Mouse (Mus musculus) embryonic facial prominence, embryonic 10.5 days (tissue): ENCODE data around the gene Mta3. TPM values are rescaled to one million over a fixed set of nuclear protein-coding genes. Genes with fewer than 3 reads are reported as not detected.

Experiments used
- DNase-seq: peaks from one replicate; pipeline ENCODE4 v3.0.0-alpha.2; 2017; ENCODE audit warnings: low spot score
- H3K27ac ChIP-seq: fragments of 300-500 bp; sonication (generic); replicated peaks from 2 replicates; pipeline ENCODE4 v1.5.1; 2016; ENCODE audit warnings: mild to moderate bottlenecking
- H3K27me3 ChIP-seq: fragments of 300-500 bp; sonication (generic); replicated peaks from 2 replicates; pipeline ENCODE4 v1.6.1; 2016; ENCODE audit warnings: low read depth, mild to moderate bottlenecking; ENCODE audit not compliant: poor library complexity, severe bottlenecking
- H3K36me3 ChIP-seq: fragments of 300-500 bp; sonication (generic); replicated peaks from 2 replicates; pipeline ENCODE4 v1.6.1; 2016; ENCODE audit warnings: mild to moderate bottlenecking, moderate library complexity
- H3K4me1 ChIP-seq: fragments of 300-500 bp; sonication (generic); 2 replicates; pipeline ENCODE4 v1.6.1; 2016
- H3K4me3 ChIP-seq: fragments of 300-500 bp; sonication (generic); 2 replicates; pipeline ENCODE4 v1.5.1; 2016; ENCODE audit warnings: mild to moderate bottlenecking, moderate library complexity
- H3K9me3 ChIP-seq: fragments of 300-500 bp; sonication (generic); 2 replicates; pipeline ENCODE4 v1.6.1; 2016; ENCODE audit warnings: mild to moderate bottlenecking
- WGBS: fragments of 180-500 bp; shearing (Covaris S2); methylation state at CpG from one replicate; pipeline ENCODE4 v1.1.7; 2016; 5-methylcytosine and 5-hydroxymethylcytosine counted together
- polyA plus RNA-seq: library from polyadenylated mRNA; unstranded; fragments of >200 nt; fragmentation: Nextera tagmentation; extraction: Ambion mirVana; gene quantifications from 2 replicates; pipeline ENCODE4 v1.2.1, GENCODE M21; 2016

Mta3 gene
- polyA plus RNA-seq, 1 experiment from 2014 or later: 40.5 TPM

GRCm38 (mm10) chr17:83807345-83807744, 101.4 kb downstream of the Mta3 start:
- 77% methylated on average over 7 of the region's 7 CpGs for WGBS

GRCm38 (mm10) chr17:83807778-83808398, 101.9 kb downstream of the Mta3 start:
- H3K9me3 ChIP-seq: no peaks in the 10 kb centered on the region
- no peak overlapping the region for H3K27ac ChIP-seq
- H3K4me1 ChIP-seq: peaks cover 7% of the 10 kb centered on the region; the same call in 1 of the 2 replicates
- WGBS: 74% methylated on average over 11 of the region's 11 CpGs
- H3K4me3 ChIP-seq: no peak overlapping the region
- no peaks in the 10 kb centered on the region for H3K27me3 ChIP-seq
- peaks cover 32% of the 10 kb centered on the region for H3K36me3 ChIP-seq
- peak; percentile 63 for DNase-seq

More at GRCm38 (mm10) chr17:83807345-83807744, 101.4 kb downstream of the Mta3 start:
- H3K4me1 ChIP-seq: peaks cover 7% of the 10 kb centered on the region; the same call in 1 of the 2 replicates
- no peaks in the 10 kb centered on the region for H3K27me3 ChIP-seq
- H3K9me3 ChIP-seq: no peaks in the 10 kb centered on the region
- DNase-seq: no peak
- H3K27ac ChIP-seq: no peak overlapping the region
- no peak overlapping the region for H3K4me3 ChIP-seq
- peaks cover 32% of the 10 kb centered on the region for H3K36me3 ChIP-seq

DNA sequence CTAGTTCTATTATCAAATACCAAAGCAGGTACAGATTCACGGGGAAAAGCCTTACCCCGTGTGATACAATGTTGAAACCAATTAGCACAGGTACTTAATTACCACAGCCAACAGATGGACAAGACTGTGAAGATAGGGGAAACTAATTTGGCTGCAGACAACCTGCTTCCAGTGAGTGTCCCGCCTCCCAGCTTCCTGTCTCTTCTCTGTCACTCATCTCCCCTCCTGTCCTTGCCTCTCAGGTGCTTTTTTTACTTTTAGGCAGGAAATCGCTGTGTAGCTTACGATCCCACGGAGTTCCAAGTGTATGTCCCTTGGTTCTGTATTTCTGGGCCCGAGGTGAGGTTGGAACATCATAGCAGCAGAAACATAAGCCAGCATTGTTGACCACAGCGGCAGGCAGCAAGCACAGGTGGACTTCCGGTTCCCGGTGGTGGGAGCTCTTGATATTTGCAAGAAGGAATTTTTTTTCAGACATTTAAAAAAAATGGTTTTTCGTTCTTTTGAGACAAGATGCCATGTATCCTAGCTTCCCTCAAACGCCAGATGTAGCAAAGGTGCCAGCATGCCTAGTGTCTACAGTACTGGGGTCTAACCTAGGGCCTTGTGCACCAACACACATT, 102.6 kb downstream of the Mta3 start:
- peaks cover 7% of the 10 kb centered on the region; the same call in 1 of the 2 replicates for H3K4me1 ChIP-seq
- 90% methylated on average over 12 of the region's 12 CpGs for WGBS
- no peak for DNase-seq
- no peaks in the 10 kb centered on the region for H3K9me3 ChIP-seq
- H3K36me3 ChIP-seq: peaks cover 29% of the 10 kb centered on the region
- no peaks in the 10 kb centered on the region for H3K27me3 ChIP-seq
- no peak overlapping the region for H3K4me3 ChIP-seq
- no peak overlapping the region for H3K27ac ChIP-seq

DNA sequence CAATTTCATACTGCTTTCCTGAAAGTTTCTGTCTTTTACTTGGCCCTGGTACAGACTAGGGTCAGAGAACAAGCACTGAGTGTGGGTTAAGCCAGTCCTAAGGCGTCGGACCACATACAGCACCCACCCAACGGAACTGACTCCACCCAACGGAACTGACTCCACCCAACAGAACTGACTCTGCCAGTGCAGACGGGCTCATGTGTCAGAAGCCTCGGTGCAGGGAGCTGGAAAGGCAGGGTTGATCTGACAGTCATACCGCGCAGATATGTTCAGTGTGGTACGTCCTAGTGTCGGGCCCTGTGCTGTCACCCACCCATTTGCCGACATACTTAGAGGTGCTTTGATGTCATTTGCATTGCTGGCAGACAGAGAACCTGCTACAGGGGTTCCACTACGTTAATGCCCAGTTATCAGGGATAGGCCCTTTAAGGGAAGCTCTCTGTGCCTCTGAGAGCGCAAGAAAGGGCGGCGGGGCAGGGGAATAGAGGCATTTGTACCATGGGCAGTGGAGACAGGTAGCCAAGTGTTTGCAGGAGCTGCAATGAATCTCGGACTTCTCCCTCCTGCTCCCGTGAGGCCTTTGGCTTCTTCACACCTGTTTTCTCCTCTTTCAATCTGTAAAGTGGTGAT, 103.3 kb downstream of the Mta3 start:
- Histone ChIP-seq H3K9me3 (no peaks in the 10 kb centered on the region), H3K4me3 (no peak overlapping the region), H3K4me1 (0 out of 2 replicates have a peak, but pooled peaks cover 3% of the 10 kb centered on the region), H3K36me3 (peaks cover 25% of the 10 kb centered on the region), H3K27me3 (no peaks in the 10 kb centered on the region), H3K27ac (no peak overlapping the region)
- 89% methylated on average over 17 of the region's 17 CpGs for WGBS
- DNase-seq: no peak

GRCm38 (mm10) chr17:83810285-83810684, 104.3 kb downstream of the Mta3 start:
- H3K27me3 ChIP-seq: no peaks in the 10 kb centered on the region
- H3K4me3 ChIP-seq: no peak overlapping the region
- H3K36me3 ChIP-seq: peaks cover 15% of the 10 kb centered on the region
- no peak for DNase-seq
- H3K9me3 ChIP-seq: no peaks in the 10 kb centered on the region
- H3K4me1 ChIP-seq: 0 out of 2 replicates have a peak, but pooled peaks cover 3% of the 10 kb centered on the region
- 96% methylated on average over 5 of the region's 5 CpGs for WGBS
- no peak overlapping the region for H3K27ac ChIP-seq

DNA sequence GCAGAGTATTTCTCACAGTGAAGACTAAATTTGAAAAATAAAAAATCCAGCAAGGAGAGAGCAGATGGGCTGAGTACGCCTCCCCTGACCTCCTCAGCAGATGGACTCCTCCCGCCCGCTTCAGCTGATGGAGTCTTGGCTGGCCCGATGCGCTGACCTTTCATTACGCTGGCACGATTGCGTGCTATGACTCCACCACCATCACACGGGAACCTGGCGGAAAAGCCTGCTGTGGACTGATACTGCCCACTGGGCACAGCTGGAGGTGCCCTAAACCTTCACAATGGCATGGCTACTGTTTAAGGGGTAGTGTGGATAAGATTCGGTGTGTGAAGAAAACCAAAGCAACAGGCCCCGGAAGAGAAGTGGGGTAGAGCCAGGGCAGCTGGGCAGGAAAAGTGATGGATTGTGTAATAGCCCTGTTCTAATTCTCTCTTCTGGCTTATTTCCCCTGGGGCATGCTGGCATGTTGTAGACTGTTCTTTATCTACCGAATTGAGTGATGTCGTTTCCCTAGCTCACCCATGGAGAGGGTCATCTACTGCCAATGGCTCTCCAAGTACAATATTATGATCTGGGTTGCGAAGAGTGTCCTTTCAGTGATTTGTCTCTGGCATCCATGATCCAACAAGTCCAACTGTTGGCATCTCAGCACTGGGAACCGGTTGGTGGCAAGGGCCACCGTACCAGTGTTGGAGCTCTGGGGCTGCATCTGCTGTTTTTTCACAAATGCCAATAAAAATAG, 106.4 kb downstream of the Mta3 start:
- H3K27ac ChIP-seq: no peak overlapping the region
- no peak for DNase-seq

DNA sequence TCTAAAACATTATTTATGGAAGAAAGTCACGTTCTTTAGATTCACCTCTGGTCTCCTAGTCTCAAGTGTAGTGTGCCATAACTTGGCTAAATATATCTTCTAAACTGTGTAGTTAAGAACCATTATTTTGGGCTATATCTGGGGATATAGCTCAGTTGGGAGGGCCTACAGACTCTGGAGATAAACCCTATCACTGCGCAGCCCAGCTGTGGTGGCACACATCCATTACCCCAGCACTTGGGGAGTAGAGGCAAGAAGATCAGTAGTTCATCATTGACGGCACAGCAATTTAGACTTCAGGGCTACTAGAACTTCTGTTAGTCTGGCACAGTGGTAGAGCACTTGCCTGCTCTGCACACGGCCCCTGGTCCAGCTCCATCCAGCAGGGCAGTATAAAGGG, 107.1 kb downstream of the Mta3 start:
- Histone ChIP-seq H3K27ac (no peak overlapping the region), H3K27me3 (no peaks in the 10 kb centered on the region), H3K4me1 (no peaks in the 10 kb centered on the region), H3K36me3 (no peaks in the 10 kb centered on the region), H3K4me3 (no peak overlapping the region), H3K9me3 (no peaks in the 10 kb centered on the region)
- WGBS: 91% methylated on average over 4 of the region's 4 CpGs
- DNase-seq: no peak

More for the DNA sequence above, 106.4 kb downstream of the Mta3 start:
- Histone ChIP-seq H3K9me3 (no peaks in the 10 kb centered on the region), H3K4me3 (no peak overlapping the region), H3K27me3 (no peaks in the 10 kb centered on the region), H3K36me3 (no peaks in the 10 kb centered on the region), H3K4me1 (no peaks in the 10 kb centered on the region)
- WGBS: 93% methylated on average over 17 of the region's 17 CpGs

GRCm38 (mm10) chr17:83816996-83817395, 111.0 kb downstream of the Mta3 start:
- H3K4me3 ChIP-seq: no peak overlapping the region

DNA sequence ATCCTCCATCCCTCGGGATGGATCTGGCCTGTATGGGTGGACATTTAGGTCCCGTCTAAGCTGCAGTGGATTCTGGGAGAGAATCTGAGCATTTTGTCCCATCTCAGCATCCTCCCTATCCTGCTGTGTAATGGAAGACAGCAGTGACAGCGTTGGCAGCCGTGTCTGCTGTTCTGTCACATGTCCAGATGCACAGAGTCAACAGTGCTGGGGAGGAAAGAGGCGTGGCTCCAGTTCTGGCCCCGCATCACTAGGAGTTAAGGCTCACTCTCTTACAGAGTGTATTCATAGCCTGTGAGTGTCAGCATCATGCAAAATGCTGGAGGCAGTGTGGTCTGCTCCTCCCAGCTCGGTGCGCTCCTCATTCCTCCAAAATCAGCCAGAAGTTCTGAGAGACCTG, 113.5 kb downstream of the Mta3 start:
- WGBS: 73% methylated on average over 8 of the region's 8 CpGs

More at GRCm38 (mm10) chr17:83816996-83817395, 111.0 kb downstream of the Mta3 start:
- no peaks in the 10 kb centered on the region for H3K36me3 ChIP-seq
- no peak for DNase-seq
- 0 out of 2 replicates have a peak, but pooled peaks cover 11% of the 10 kb centered on the region for H3K4me1 ChIP-seq
- no peaks in the 10 kb centered on the region for H3K9me3 ChIP-seq
- H3K27ac ChIP-seq: no peak overlapping the region
- WGBS: 83% methylated on average over 7 of the region's 7 CpGs
- H3K27me3 ChIP-seq: no peaks in the 10 kb centered on the region

GRCm38 (mm10) chr17:83820701-83821100, 114.7 kb downstream of the Mta3 start:
- Histone ChIP-seq H3K27ac (no peak overlapping the region; the same call in 1 of the 2 replicates), H3K9me3 (no peaks in the 10 kb centered on the region), H3K36me3 (no peaks in the 10 kb centered on the region), H3K4me1 (peaks cover 23% of the 10 kb centered on the region), H3K27me3 (no peaks in the 10 kb centered on the region), H3K4me3 (no peak overlapping the region)
- 90% methylated on average over 5 of the region's 5 CpGs for WGBS
- DNase-seq: no peak

More for the DNA sequence above, 113.5 kb downstream of the Mta3 start:
- Histone ChIP-seq H3K27me3 (no peaks in the 10 kb centered on the region), H3K4me3 (no peak overlapping the region), H3K27ac (no peak overlapping the region), H3K9me3 (no peaks in the 10 kb centered on the region), H3K4me1 (peaks cover 23% of the 10 kb centered on the region), H3K36me3 (no peaks in the 10 kb centered on the region)
- DNase-seq: no peak

DNA sequence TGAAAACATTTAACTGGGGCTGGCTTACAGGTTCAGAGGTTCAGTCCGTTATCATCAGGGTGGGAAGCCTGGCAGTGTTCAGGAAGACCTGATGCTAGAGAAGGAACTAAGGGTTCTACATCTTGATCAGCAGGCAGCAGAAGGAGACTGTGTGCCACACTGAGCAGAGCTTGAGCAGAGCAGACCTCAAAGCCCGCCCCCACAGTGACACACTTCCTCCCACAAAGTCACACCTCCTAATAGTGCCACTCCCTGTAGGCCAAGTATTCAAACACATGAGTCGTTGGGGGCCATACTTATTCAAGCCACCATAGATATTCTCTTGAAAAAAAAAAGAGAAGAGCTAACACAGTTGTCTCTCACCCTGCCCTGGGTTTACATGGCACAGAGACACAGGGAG, 115.9 kb downstream of the Mta3 start:
- DNase-seq: no peak
- Histone ChIP-seq H3K4me1 (peaks cover 23% of the 10 kb centered on the region), H3K27ac (no peak overlapping the region), H3K9me3 (no peaks in the 10 kb centered on the region), H3K27me3 (no peaks in the 10 kb centered on the region), H3K4me3 (no peak overlapping the region), H3K36me3 (no peaks in the 10 kb centered on the region)
- 87% methylated on average over 3 of the region's 3 CpGs for WGBS

DNA sequence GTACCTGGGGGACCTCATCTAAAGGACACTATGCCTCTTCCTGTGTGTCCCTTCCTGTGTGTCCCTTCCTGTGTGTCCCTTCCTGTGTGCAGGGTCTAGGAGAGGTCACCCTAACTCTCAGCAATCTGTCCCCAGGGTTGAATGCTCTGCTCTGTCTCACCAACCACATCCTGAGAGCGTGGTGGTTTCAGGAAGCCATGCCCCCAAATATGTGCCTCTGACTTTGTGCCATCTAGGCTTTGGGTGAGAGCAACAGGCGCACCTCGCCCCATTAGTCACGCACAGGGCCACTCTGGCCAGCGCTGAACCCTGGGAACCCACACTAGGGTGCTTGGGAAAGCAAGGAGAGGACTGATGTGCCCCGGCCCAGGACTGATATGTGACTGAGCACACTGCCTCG, 117.9 kb downstream of the Mta3 start:
- 90% methylated on average over 7 of the region's 7 CpGs for WGBS
- Histone ChIP-seq H3K27me3 (no peaks in the 10 kb centered on the region), H3K36me3 (no peaks in the 10 kb centered on the region), H3K9me3 (no peaks in the 10 kb centered on the region), H3K4me1 (peaks cover 33% of the 10 kb centered on the region), H3K27ac (peak overlapping the region; percentile 65; the same call in 1 of the 2 replicates), H3K4me3 (no peak overlapping the region)
- no peak for DNase-seq
